Mouse (Mus musculus) G1E (cell line): Measurements from ENCODE around the gene G6pc3.

Experiments used
- CTCF ChIP-seq: IDR thresholded peaks from 2 replicates; pipeline ENCODE4 v1.5.1; 2012; ENCODE audit warnings: low read depth, low read length, inconsistent platforms, mixed read lengths
- GATA1 ChIP-seq: IDR thresholded peaks from 2 replicates; pipeline ENCODE4 v1.6.1; 2012; ENCODE audit warnings: borderline replicate concordance, low read length, inconsistent platforms, mixed read lengths
- GATA2 ChIP-seq: IDR thresholded peaks from 2 replicates; pipeline ENCODE4 v1.6.1; 2012; ENCODE audit warnings: low read depth, low read length, inconsistent platforms, borderline replicate concordance
- POLR2AphosphoS5 ChIP-seq: IDR thresholded peaks from 2 replicates; pipeline ENCODE4 v1.6.1; 2012; ENCODE audit warnings: low read depth, low read length, inconsistent platforms; ENCODE audit not compliant: insufficient replicate concordance
- TAL1 ChIP-seq: conservative IDR thresholded peaks from 2 replicates; pipeline ENCODE4 v1.6.1; 2012; ENCODE audit warnings: low read depth, low read length, inconsistent platforms, mixed read lengths

DNA sequence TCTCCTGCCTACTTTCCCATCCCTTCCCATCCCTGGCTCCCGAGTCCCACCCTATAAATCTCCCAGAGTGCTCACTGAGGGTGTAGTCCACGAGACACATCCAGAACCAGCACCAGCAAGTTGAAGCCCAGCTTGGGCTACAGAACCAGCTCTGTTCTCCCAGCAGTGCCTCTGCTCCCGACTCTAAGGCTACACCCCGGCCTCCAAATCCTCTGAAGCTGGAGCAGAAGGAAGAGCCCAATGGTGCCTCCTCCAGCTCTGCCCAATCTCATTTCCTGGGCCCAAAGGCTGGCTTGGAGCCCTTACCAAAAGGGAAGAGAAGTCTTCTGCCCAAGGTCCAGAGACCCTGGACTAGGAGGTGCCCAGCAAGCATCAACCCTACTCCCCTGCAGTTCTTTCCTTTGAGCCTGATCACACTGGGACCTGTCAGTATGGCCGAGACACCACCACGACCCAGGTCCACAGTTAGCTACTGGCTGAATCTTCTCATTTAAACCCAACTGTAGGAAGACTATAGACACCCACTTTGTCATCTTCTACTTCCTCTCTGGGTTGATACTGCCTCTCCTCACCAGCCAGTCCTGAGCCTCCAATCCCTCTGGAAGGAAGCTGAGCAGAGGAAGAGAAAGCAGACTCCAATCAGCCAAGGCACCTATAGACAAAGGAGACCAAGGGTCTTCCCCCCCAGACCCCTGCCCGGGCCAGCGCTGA is 32.0 kb downstream of the G6pc3 start:
- TF ChIP-seq CTCF (no peak), GATA2 (no peak), GATA1 (no peak), POLR2AphosphoS5 (no peak), TAL1 (no peak)
